Mouse (Mus musculus): ENCODE results near the gene Nupr1. TPM values are rescaled to one million over a fixed set of nuclear protein-coding genes. Genes with fewer than 3 reads are reported as not detected.

The Nupr1 gene
- polyA plus RNA-seq (2016; fragmentation: Nextera tagmentation; extraction: Ambion mirVana), result 0.28 TPM in 1 of 2 replicates, not detected in the other

GRCm38 (mm10) chr7:126630824-126631518, at the start of gene Nupr1:
TSS of gene Nupr1 (minus strand) at chr7:126630861.
- Histone ChIP-seq H3K4me3 (replicated peaks) (no peak within 1 kb of the TSS), H3K9ac (replicated peaks) (no peak within 1 kb of the TSS), H3K4me2 (no peak within 1 kb of the TSS), H3K9me3 (no peaks in the 10 kb centered on the region), H3K36me3 (no peaks in the 10 kb centered on the region), H3K27ac (no peak within 1 kb of the TSS), H3K4me1 (replicated peaks) (peaks cover 40% of the 10 kb centered on the region), H3K27me3 (no peaks in the 10 kb centered on the region; the same call in 1 of the 2 replicates)
- ATAC-seq (ENCODE audit: insufficient number of reproducible peaks, insufficient read depth, low FRiP score, low TSS enrichment, low read depth), result no peak
- 97% methylated on average over 4 of the region's 4 CpGs for WGBS

DNA sequence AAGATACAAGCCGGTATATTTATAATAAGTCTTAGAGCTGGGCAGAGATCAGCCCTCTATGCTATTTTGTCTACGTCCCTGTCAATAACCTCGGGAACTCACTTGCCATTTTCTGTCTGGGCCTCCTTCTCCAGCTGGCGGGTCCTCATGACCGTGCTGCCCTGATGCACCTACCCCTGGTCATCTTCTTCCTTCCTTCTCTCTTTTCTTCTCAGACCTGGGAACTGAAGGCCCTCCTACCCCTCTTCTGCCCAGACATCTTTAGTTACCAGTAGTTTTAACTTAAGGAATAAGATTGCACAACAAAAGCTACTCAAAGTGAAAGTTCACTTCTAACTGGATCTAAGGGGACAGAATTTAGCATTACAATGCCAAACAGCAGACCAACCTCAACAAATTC, 49.0 kb upstream of the Nupr1 start:
- no peak overlapping the region for H3K4me2 ChIP-seq
- H3K27me3 ChIP-seq, result no peaks in the 10 kb centered on the region
- H3K9ac ChIP-seq (replicated peaks), result no peak overlapping the region
- H3K27ac ChIP-seq, result no peak overlapping the region
- no peak overlapping the region for H3K4me3 ChIP-seq (replicated peaks)
- H3K9me3 ChIP-seq, result no peaks in the 10 kb centered on the region
- ATAC-seq (ENCODE audit: insufficient number of reproducible peaks, insufficient read depth, low FRiP score, low TSS enrichment, low read depth), result no peak
- WGBS, result 90% methylated on average over 5 of the region's 5 CpGs
- no peaks in the 10 kb centered on the region for H3K4me1 ChIP-seq (replicated peaks)
- H3K36me3 ChIP-seq, result peaks cover 10% of the 10 kb centered on the region

DNA sequence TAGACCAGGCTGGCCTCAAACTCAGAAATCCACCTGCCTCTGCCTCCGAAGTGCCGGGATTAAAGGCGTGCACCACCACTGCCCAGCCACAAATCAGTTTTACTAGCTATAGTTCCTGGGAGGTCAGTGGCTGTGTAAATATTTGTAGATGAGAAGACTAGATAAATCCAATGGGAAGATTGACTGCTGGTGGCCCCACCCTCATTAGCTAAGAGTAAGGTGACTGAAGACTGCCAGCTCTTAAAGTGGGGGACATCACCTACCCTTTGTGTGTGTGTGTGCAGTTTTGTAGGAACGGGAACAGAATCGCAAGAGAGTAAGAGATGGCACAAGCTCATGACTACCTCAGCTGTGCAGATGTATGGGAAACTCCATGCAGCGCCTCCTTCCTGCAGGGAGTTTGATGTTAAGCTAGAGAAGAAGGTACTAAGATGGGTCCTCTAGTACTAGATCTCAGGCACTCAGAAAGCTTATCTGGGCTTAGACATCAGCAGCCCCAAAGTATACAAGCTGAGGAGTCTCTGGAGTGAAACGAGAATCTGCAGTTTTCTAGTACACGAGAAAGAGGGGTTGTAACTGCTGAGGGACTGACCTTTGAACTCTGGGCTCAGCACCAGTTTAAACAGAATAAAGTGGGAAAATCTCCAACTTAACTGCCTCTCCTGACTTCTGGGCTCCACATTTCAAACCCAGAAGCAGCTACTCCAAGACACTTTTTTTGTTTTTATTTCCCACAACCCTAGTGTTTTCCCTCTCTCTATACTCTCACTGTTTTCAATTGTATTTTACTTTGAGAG, 48.1 kb upstream of the Nupr1 start:
- Histone ChIP-seq H3K9ac (replicated peaks) (no peak overlapping the region), H3K4me2 (no peak overlapping the region), H3K27ac (no peak overlapping the region), H3K4me3 (replicated peaks) (no peak overlapping the region), H3K9me3 (no peaks in the 10 kb centered on the region), H3K4me1 (replicated peaks) (no peaks in the 10 kb centered on the region), H3K27me3 (no peaks in the 10 kb centered on the region), H3K36me3 (peaks cover 15% of the 10 kb centered on the region)
- no peak for ATAC-seq (ENCODE audit: insufficient number of reproducible peaks, insufficient read depth, low FRiP score, low TSS enrichment, low read depth)
- 69% methylated on average over 8 of the region's 8 CpGs for WGBS

- peaks cover 34% of the 10 kb centered on the region for H3K36me3 ChIP-seq
- no peak overlapping the region for H3K4me3 ChIP-seq (replicated peaks)
- H3K9me3 ChIP-seq, result no peaks in the 10 kb centered on the region
- H3K27ac ChIP-seq, result no peak overlapping the region
- H3K4me2 ChIP-seq, result no peak overlapping the region
- no peaks in the 10 kb centered on the region for H3K27me3 ChIP-seq
- H3K9ac ChIP-seq (replicated peaks), result no peak overlapping the region
- no peaks in the 10 kb centered on the region for H3K4me1 ChIP-seq (replicated peaks)
- no peak for ATAC-seq (ENCODE audit: insufficient number of reproducible peaks, insufficient read depth, low FRiP score, low TSS enrichment, low read depth)
- WGBS, result 78% methylated on average over 4 of the region's 4 CpGs
Measured at GRCm38 (mm10) chr7:126676631-126677220, 46.1 kb upstream of the Nupr1 start.

GRCm38 (mm10) chr7:126676207-126676606, 45.5 kb upstream of the Nupr1 start, which contains the start of gene Sult1a1:
TSS of gene Sult1a1 (minus strand) at chr7:126676432.
- Histone ChIP-seq H3K4me3 (replicated peaks) (no peak within 1 kb of the TSS), H3K36me3 (peaks cover 39% of the 10 kb centered on the region), H3K4me2 (no peak within 1 kb of the TSS), H3K4me1 (replicated peaks) (no peaks in the 10 kb centered on the region), H3K27me3 (no peaks in the 10 kb centered on the region), H3K9ac (replicated peaks) (no peak within 1 kb of the TSS), H3K27ac (no peak within 1 kb of the TSS), H3K9me3 (no peaks in the 10 kb centered on the region)
- 79% methylated on average over 1 of the region's 1 CpGs for WGBS
- no peak for ATAC-seq (ENCODE audit: insufficient number of reproducible peaks, insufficient read depth, low FRiP score, low TSS enrichment, low read depth)

DNA sequence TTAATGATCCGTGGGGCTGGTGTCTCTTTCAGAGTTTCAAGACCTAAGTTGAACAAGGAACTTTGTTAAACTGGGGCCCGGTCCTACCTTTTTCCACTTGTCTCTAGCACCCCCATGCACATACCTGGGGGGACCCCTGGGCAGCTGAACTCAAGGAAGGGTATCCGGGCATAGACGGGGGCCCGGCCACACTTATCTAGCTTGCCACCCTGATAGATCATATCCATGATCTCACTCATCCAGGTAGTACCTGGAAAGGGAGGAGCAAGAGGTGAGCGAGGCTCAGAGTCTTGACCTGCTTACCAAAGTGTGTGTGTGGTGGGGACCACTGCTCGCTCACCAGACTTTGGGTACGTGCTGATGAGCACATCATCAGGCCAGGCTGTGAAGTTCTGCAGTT, 44.4 kb upstream of the Nupr1 start:
- Histone ChIP-seq H3K4me2 (no peak overlapping the region), H3K36me3 (peaks cover 50% of the 10 kb centered on the region), H3K4me3 (replicated peaks) (no peak overlapping the region), H3K9ac (replicated peaks) (no peak overlapping the region), H3K9me3 (no peaks in the 10 kb centered on the region), H3K27me3 (no peaks in the 10 kb centered on the region), H3K4me1 (replicated peaks) (no peaks in the 10 kb centered on the region), H3K27ac (no peak overlapping the region)
- ATAC-seq (ENCODE audit: insufficient number of reproducible peaks, insufficient read depth, low FRiP score, low TSS enrichment, low read depth), result no peak
- 95% methylated on average over 8 of the region's 8 CpGs for WGBS

DNA sequence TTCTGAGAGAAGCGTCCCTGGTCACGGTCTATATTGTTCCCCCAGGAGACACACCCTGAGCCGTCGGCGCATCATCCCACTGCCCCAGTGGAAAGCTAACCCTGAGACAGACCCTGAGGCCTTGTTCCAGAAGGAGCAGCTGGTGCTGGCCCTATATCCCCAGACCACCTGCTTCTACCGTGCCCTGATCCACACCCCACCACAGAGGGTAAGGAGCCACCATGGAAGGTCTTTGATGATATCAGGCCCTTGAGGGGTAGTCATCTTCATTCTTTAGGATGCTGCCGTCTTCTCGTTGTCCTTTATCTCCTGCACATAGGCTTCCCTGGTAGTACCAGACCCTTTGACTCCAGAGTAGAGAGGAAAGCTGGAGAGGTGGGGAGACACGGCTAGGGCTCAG, 41.5 kb upstream of the Nupr1 start:
- Histone ChIP-seq H3K36me3 (peaks cover 68% of the 10 kb centered on the region), H3K4me2 (no peak overlapping the region), H3K4me1 (replicated peaks) (no peaks in the 10 kb centered on the region), H3K27ac (no peak overlapping the region), H3K4me3 (replicated peaks) (no peak overlapping the region), H3K9me3 (no peaks in the 10 kb centered on the region), H3K9ac (replicated peaks) (no peak overlapping the region), H3K27me3 (no peaks in the 10 kb centered on the region)
- WGBS, result 95% methylated on average over 9 of the region's 9 CpGs
- ATAC-seq (ENCODE audit: insufficient number of reproducible peaks, insufficient read depth, low FRiP score, low TSS enrichment, low read depth), result no peak

DNA sequence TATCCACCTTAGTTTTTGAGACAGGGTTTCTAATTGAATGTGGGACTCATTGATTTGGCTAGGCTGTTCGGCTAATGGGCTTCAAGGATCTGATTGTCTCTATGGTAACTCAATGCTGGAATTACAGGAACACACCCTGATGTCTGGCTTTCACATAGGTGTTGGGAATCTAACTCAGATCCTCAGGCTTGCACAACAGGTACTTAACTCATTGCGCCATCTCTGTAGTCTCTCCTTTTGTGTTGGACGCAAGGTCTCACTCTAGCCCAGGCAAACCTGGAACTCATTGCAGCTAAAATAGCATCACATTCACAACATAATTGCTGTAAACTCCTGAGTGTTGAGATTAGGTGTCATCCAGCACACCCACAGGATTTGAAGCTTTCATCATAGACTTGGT, 39.5 kb upstream of the Nupr1 start:
- no peak overlapping the region for H3K9ac ChIP-seq (replicated peaks)
- no peak overlapping the region for H3K27ac ChIP-seq
- H3K4me2 ChIP-seq, result no peak overlapping the region
- H3K27me3 ChIP-seq, result no peaks in the 10 kb centered on the region
- no peaks in the 10 kb centered on the region for H3K4me1 ChIP-seq (replicated peaks)
- WGBS, result 93% methylated on average over 3 of the region's 3 CpGs
- H3K9me3 ChIP-seq, result no peaks in the 10 kb centered on the region
- peaks cover 81% of the 10 kb centered on the region for H3K36me3 ChIP-seq
- ATAC-seq (ENCODE audit: insufficient number of reproducible peaks, insufficient read depth, low FRiP score, low TSS enrichment, low read depth), result no peak
- no peak overlapping the region for H3K4me3 ChIP-seq (replicated peaks)

- no peak overlapping the region for H3K4me3 ChIP-seq (replicated peaks)
- H3K36me3 ChIP-seq, result peaks cover 87% of the 10 kb centered on the region
- no peak overlapping the region for H3K4me2 ChIP-seq
- H3K27me3 ChIP-seq, result no peaks in the 10 kb centered on the region
- H3K4me1 ChIP-seq (replicated peaks), result no peaks in the 10 kb centered on the region
- ATAC-seq (ENCODE audit: insufficient number of reproducible peaks, insufficient read depth, low FRiP score, low TSS enrichment, low read depth), result no peak
- H3K9ac ChIP-seq (replicated peaks), result no peak overlapping the region
- H3K9me3 ChIP-seq, result no peaks in the 10 kb centered on the region
- 89% methylated on average over 5 of the region's 5 CpGs for WGBS
- no peak overlapping the region for H3K27ac ChIP-seq
Measured at GRCm38 (mm10) chr7:126668452-126668851, 37.8 kb upstream of the Nupr1 start.

GRCm38 (mm10) chr7:126667495-126668090, 36.9 kb upstream of the Nupr1 start:
- no peak overlapping the region for H3K4me3 ChIP-seq (replicated peaks)
- no peak for ATAC-seq (ENCODE audit: insufficient number of reproducible peaks, insufficient read depth, low FRiP score, low TSS enrichment, low read depth)
- H3K27me3 ChIP-seq, result no peaks in the 10 kb centered on the region
- peaks cover 86% of the 10 kb centered on the region for H3K36me3 ChIP-seq
- 80% methylated on average over 9 of the region's 9 CpGs for WGBS
- no peak overlapping the region for H3K4me2 ChIP-seq
- no peak overlapping the region for H3K27ac ChIP-seq
- no peaks in the 10 kb centered on the region for H3K4me1 ChIP-seq (replicated peaks)
- H3K9me3 ChIP-seq, result no peaks in the 10 kb centered on the region
- H3K9ac ChIP-seq (replicated peaks), result no peak overlapping the region

DNA sequence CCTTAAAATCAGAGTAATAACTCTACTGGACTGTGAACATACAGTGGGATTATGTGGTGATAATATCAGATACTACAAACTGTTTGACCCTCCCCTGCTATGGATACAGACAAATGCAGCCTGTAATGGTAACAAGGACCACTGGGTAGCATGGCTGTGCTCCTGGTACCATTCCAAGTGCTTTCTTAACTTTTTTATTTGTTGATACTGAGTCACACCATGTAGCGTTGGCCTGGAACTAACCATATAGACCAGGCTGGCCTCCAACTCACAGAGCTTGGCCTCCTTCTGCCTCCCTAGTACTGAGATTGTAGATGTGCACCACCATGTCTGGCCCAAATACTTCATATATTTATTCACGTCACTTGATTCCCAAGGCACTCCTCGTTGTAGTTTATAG, 34.6 kb upstream of the Nupr1 start:
- Histone ChIP-seq H3K27ac (no peak overlapping the region), H3K36me3 (peaks cover 68% of the 10 kb centered on the region), H3K4me1 (replicated peaks) (no peaks in the 10 kb centered on the region), H3K27me3 (no peaks in the 10 kb centered on the region), H3K9ac (replicated peaks) (no peak overlapping the region), H3K9me3 (no peaks in the 10 kb centered on the region), H3K4me2 (no peak overlapping the region), H3K4me3 (replicated peaks) (no peak overlapping the region)
- no peak for ATAC-seq (ENCODE audit: insufficient number of reproducible peaks, insufficient read depth, low FRiP score, low TSS enrichment, low read depth)
- 86% methylated on average over 3 of the region's 3 CpGs for WGBS
